7 mouse cellular contexts compared by ENCODE assay signal in the genomic region with DNA sequence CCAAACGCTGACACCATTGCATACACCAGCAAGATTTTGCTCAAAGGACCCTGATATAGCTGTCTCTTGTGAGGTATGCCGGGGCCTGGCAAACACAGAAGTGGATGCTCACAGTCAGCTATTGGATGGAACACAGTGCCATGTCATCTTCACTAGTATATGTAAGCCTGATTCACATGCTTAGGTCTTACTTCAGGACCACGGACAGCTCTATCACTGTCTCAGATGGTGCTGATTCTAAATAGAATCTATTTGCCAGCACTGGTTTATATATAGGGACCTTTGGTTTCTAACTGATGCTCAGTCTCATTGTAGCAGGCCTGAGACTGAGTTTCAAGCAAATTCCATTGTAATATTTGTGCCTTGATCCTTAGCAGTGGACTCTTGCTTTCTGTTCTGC.
DNase-seq lines count a peak whose midpoint lies in the region; ATAC-seq and TF ChIP-seq lines count a peak whose summit lies in the region.
"Not testable (repeated sequence)": the region's sequence is repeated elsewhere in the genome, so short reads cannot be mapped to it uniquely, and the experiment has no call there.

No protein-coding gene starts in this region.

- not testable (repeated sequence) for H3K4me1 ChIP-seq in MEL (ENCODE audit: control insufficient read depth in 1 of 2, insufficient read depth in 2 of 2, low read length in 2 of 2); embryonic facial prominence, embryonic 11.5 days (ENCODE audit: control insufficient read depth, insufficient read depth, low read length); hindbrain, embryonic 10.5 days (replicated peaks); lung, embryonic 14.5 days (ENCODE audit: insufficient read depth)

- TF ChIP-seq CTCF in MEL (IDR thresholded peaks at IDR 0.05 in 2 of 3, conservative IDR thresholded peaks at IDR 0.05 in 1 of 3; ENCODE audit: control insufficient read depth in 1 of 3, insufficient read depth in 1 of 3, low read depth in 2 of 3, low read length in 3 of 3, poor library complexity in 1 of 3, severe bottlenecking in 1 of 3); lung, embryonic 14.5 days (IDR thresholded peaks at IDR 0.05; ENCODE audit: low read depth): not testable (repeated sequence)

- not testable (repeated sequence) for TF ChIP-seq EP300 in MEL (IDR thresholded peaks at IDR 0.05; ENCODE audit: low read depth in 1 of 2, low read length in 2 of 2)

- H3K4me3 ChIP-seq in MEL (ENCODE audit: control insufficient read depth in 1 of 2, insufficient read depth in 1 of 2, low read depth in 2 of 2, low read length in 2 of 2); embryonic facial prominence, embryonic 11.5 days (ENCODE audit: low read depth, low read length); hindbrain, embryonic 10.5 days; lung, embryonic 14.5 days (ENCODE audit: low read depth, low read length): not testable (repeated sequence)

- H3K27me3 ChIP-seq in MEL (ENCODE audit: control insufficient read depth in 1 of 2, insufficient read depth in 2 of 2, low read length in 2 of 2); embryonic facial prominence, embryonic 11.5 days (ENCODE audit: control insufficient read depth, insufficient read depth, low read length); hindbrain, embryonic 10.5 days (ENCODE audit: insufficient read depth, poor library complexity, severe bottlenecking); lung, embryonic 14.5 days (ENCODE audit: insufficient read depth, low read length): not testable (repeated sequence)

- H3K27ac ChIP-seq in MEL (ENCODE audit: control insufficient read depth, low read depth, low read length); embryonic facial prominence, embryonic 11.5 days (replicated peaks; ENCODE audit: low read depth, low read length); hindbrain, embryonic 10.5 days; lung, embryonic 14.5 days (ENCODE audit: low read depth): not testable (repeated sequence)

- not testable (repeated sequence) for H3K4me2 ChIP-seq in embryonic facial prominence, embryonic 11.5 days (ENCODE audit: low read depth, low read length); lung, embryonic 14.5 days

- TF ChIP-seq RAD21 in MEL (IDR thresholded peaks at IDR 0.05; ENCODE audit: low read depth, low read length): not testable (repeated sequence)

- not testable (repeated sequence) for H3K9me3 ChIP-seq in MEL (replicated peaks; ENCODE audit: insufficient read depth, low read length); embryonic facial prominence, embryonic 11.5 days (replicated peaks; ENCODE audit: control insufficient read depth, low read length); hindbrain, embryonic 10.5 days; lung, embryonic 14.5 days (ENCODE audit: low read depth, low read length)

- H3K79me2 ChIP-seq in MEL (ENCODE audit: control insufficient read depth, insufficient read depth, low read length, poor library complexity): not testable (repeated sequence)

- peak; percentile 53 for DNase-seq in MEL (ENCODE audit: low read depth, low spot score)
- DNase-seq in adrenal gland, postnatal 36 days: peak; percentile 12 to 37
- DNase-seq in embryonic facial prominence, embryonic 11.5 days (ENCODE audit: low spot score): peak; percentile 81
- peak; percentile 20 for DNase-seq in hindbrain, embryonic 10.5 days (ENCODE audit: low spot score)
- DNase-seq in kidney, postnatal 10 days: peak; percentile 65
- DNase-seq in lung, embryonic 14.5 days: peak; percentile 88
- DNase-seq in ovary, postnatal 10 days (ENCODE audit: low spot score): peak; percentile 2

- WGBS in embryonic facial prominence, embryonic 11.5 days: 57% methylated on average over 3 of the region's 3 CpGs
- WGBS in hindbrain, embryonic 10.5 days: 56% methylated on average over 3 of the region's 3 CpGs
- 44% methylated on average over 3 of the region's 3 CpGs for WGBS in lung, embryonic 14.5 days

- not testable (repeated sequence) for H3K36me3 ChIP-seq in MEL (ENCODE audit: control insufficient read depth in 1 of 2, insufficient read depth in 2 of 2, low read length in 2 of 2); embryonic facial prominence, embryonic 11.5 days (replicated peaks; ENCODE audit: control insufficient read depth, insufficient read depth, low read depth, low read length); hindbrain, embryonic 10.5 days; lung, embryonic 14.5 days (ENCODE audit: insufficient read depth)

- H3K9ac ChIP-seq in MEL (ENCODE audit: control insufficient read depth, low read depth, low read length, poor library complexity, severe bottlenecking); embryonic facial prominence, embryonic 11.5 days (replicated peaks; ENCODE audit: low read length); lung, embryonic 14.5 days: not testable (repeated sequence)

- not testable (repeated sequence) for TF ChIP-seq POLR2A in MEL (IDR thresholded peaks at IDR 0.05; ENCODE audit: control insufficient read depth in 1 of 2, insufficient read depth in 1 of 2, low read depth in 1 of 2, low read length in 2 of 2, poor library complexity in 1 of 2)

- ATAC-seq in embryonic facial prominence, embryonic 11.5 days (replicated peaks; ENCODE audit: insufficient number of reproducible peaks, low FRiP score, low TSS enrichment, low read depth); lung, embryonic 14.5 days (ENCODE audit: insufficient read depth): not testable (repeated sequence)

Comparison
In these comparisons a context has a peak if more than half of its experiments do, and no peak if none do; other contexts are left out.
1. DNase-seq: peak in every context shown above with its lines; median percentile 88 in lung, embryonic 14.5 days; 81 in embryonic facial prominence, embryonic 11.5 days; 65 in kidney, postnatal 10 days; 53 in MEL; 24 in adrenal gland, postnatal 36 days; 20 in hindbrain, embryonic 10.5 days; 2 in ovary, postnatal 10 days.